Mouse (Mus musculus) T-helper 1 cell (primary cell): ENCODE measurements around the gene Clec1a.
"Not testable (repeated sequence)": the region's sequence is repeated elsewhere in the genome, so short reads cannot be mapped to it uniquely, and the experiment has no call there.

Experiments used
- in situ Hi-C: fragments of 300-600 bp; cut with MboI, MseI; formaldehyde crosslinking; loops from one replicate; pipeline ENCODE4 v1.15.1; 2025; ENCODE audit warnings: high pct_unique_total_duplicates

Clec1a gene

GRCm38 (mm10) chr6:129451411-129452039, at the start of gene Clec1a:
TSS of gene Clec1a (minus strand) at chr6:129452000.
- in situ Hi-C loops, result no loop called here

- in situ Hi-C loops, result not testable (repeated sequence)
Measured at GRCm38 (mm10) chr6:129499516-129499915, 47.7 kb upstream of the Clec1a start.

- in situ Hi-C loops, result no loop called here
Measured at GRCm38 (mm10) chr6:129497345-129498218, 45.8 kb upstream of the Clec1a start.

GRCm38 (mm10) chr6:129494924-129495323, 43.1 kb upstream of the Clec1a start:
- in situ Hi-C loops, result no loop called here

GRCm38 (mm10) chr6:129480089-129480958, 28.5 kb upstream of the Clec1a start:
- in situ Hi-C loops, result no loop called here

- in situ Hi-C loops, result no loop called here
Measured at GRCm38 (mm10) chr6:129476404-129477126, 24.8 kb upstream of the Clec1a start.

GRCm38 (mm10) chr6:129472627-129473026, 20.8 kb upstream of the Clec1a start:
- in situ Hi-C loops, result no loop called here

- in situ Hi-C loops, result no loop called here
Measured at GRCm38 (mm10) chr6:129471386-129471785, 19.6 kb upstream of the Clec1a start.

- in situ Hi-C loops, result no loop called here
Measured at GRCm38 (mm10) chr6:129449743-129450142, 2.1 kb downstream of the Clec1a start.

- in situ Hi-C loops, result no loop called here
Measured at GRCm38 (mm10) chr6:129438033-129438432, 13.8 kb downstream of the Clec1a start.

GRCm38 (mm10) chr6:129436025-129436424, 15.8 kb downstream of the Clec1a start:
- in situ Hi-C loops, result no loop called here

- in situ Hi-C loops, result no loop called here
Measured at GRCm38 (mm10) chr6:129434239-129434638, 17.6 kb downstream of the Clec1a start.

- in situ Hi-C loops, result loop anchor here (10.0 kb wide), 1 partner anchor 1928 kb away; the partner anchor contains the start of gene Styk1
Measured at GRCm38 (mm10) chr6:129427281-129427680, 24.5 kb downstream of the Clec1a start.

GRCm38 (mm10) chr6:129425812-129426211, 26.0 kb downstream of the Clec1a start:
- in situ Hi-C loops, result loop anchor here (10.0 kb wide), 1 partner anchor 1929 kb away; the partner anchor contains the start of gene Styk1

- in situ Hi-C loops, result loop anchor here (10.0 kb wide), 1 partner anchor 1930 kb away; the partner anchor contains the start of gene Styk1
Measured at GRCm38 (mm10) chr6:129425217-129425616, 26.6 kb downstream of the Clec1a start.

- in situ Hi-C loops, result loop anchor here (10.0 kb wide), 1 partner anchor 1931 kb away; the partner anchor contains the start of gene Styk1
Measured at GRCm38 (mm10) chr6:129423734-129424072, 28.1 kb downstream of the Clec1a start.

GRCm38 (mm10) chr6:129423040-129423733, 28.6 kb downstream of the Clec1a start:
- in situ Hi-C loops, result loop anchor here (10.0 kb wide), 1 partner anchor 1932 kb away; the partner anchor contains the start of gene Styk1

GRCm38 (mm10) chr6:129422311-129422710, 29.5 kb downstream of the Clec1a start:
- in situ Hi-C loops, result loop anchor here (10.0 kb wide), 1 partner anchor 1932 kb away; the partner anchor contains the start of gene Styk1

- in situ Hi-C loops, result loop anchor here (10.0 kb wide), 1 partner anchor 979 kb away; the partner anchor contains the start of gene Fkbp4
Measured at GRCm38 (mm10) chr6:129414177-129414576, 37.6 kb downstream of the Clec1a start.

GRCm38 (mm10) chr6:129408562-129408961, 43.2 kb downstream of the Clec1a start, which contains the start of gene Clec9a:
TSS of gene Clec9a (plus strand) at chr6:129408862.
- in situ Hi-C loops, result loop anchor here (5.0 kb wide), 1 partner anchor 104 kb away; the partner anchor contains the start of gene Tmem52b
